Comparison of ENCODE assay signal across 12 mouse cellular contexts in genomic region chrX:99451249-99451885, GRCm38 (mm10). TPM values are rescaled to one million over a fixed set of nuclear protein-coding genes. Genes with fewer than 3 reads are reported as not detected.
DNase-seq lines count a peak whose midpoint lies in the region; ATAC-seq and TF ChIP-seq lines count a peak whose summit lies in the region.
"Had no signal": no experiment of that assay in that cellular context is flagged by ENCODE, and none has a peak within 500 bp of the region (broad histone marks: within the 10 kb centered on the region; RNA-seq: fewer than 3 reads in every experiment).

No protein-coding gene starts in this region.

- no peak overlapping the region for H3K4me2 ChIP-seq in hindbrain, postnatal 0 days (ENCODE audit: low read depth, low read length)
- H3K4me2 ChIP-seq in neural tube, embryonic 13.5 days: no peak overlapping the region
- H3K4me2 ChIP-seq: liver, embryonic 11.5 days had no signal

- WGBS in cerebellum, adult 2 months: 63% methylated on average over 10 of the region's 10 CpGs
- 61% methylated on average over 10 of the region's 10 CpGs for WGBS in hindbrain, postnatal 0 days
- WGBS in neural tube, embryonic 13.5 days: 71% methylated on average over 10 of the region's 10 CpGs

- TF ChIP-seq POLR2A in cerebellum, adult 2 months (IDR thresholded peaks at IDR 0.05; ENCODE audit: borderline replicate concordance, insufficient read depth, low read length): no peak

- H3K27me3 ChIP-seq in cerebellum, adult 2 months (ENCODE audit: control insufficient read depth, insufficient read depth, low read length): no peaks in the 10 kb centered on the region
- H3K27me3 ChIP-seq in hindbrain, postnatal 0 days (ENCODE audit: insufficient read depth, low read length): no peaks in the 10 kb centered on the region
- peaks cover 73% of the 10 kb centered on the region for H3K27me3 ChIP-seq in neural tube, embryonic 13.5 days

- H3K36me3 ChIP-seq in hindbrain, postnatal 0 days (ENCODE audit: insufficient read depth, low read length): no peaks in the 10 kb centered on the region
- no peaks in the 10 kb centered on the region for H3K36me3 ChIP-seq in neural tube, embryonic 13.5 days

- no peak for TF ChIP-seq CTCF in cerebellum, adult 2 months (IDR thresholded peaks at IDR 0.05; ENCODE audit: borderline replicate concordance, insufficient read depth, low read depth, low read length)
- TF ChIP-seq CTCF in hindbrain, postnatal 0 days (IDR thresholded peaks at IDR 0.05; ENCODE audit: low read depth): no peak

- no peak overlapping the region for H3K27ac ChIP-seq in cerebellum, adult 2 months (ENCODE audit: insufficient read depth, low read length)
- peak overlapping the region; percentile 32; the same call in 1 of the 2 replicates for H3K27ac ChIP-seq in hindbrain, postnatal 0 days
- H3K27ac ChIP-seq in neural tube, embryonic 13.5 days (replicated peaks): peak overlapping the region; percentile 63

- H3K4me3 ChIP-seq in cerebellum, adult 2 months (replicated peaks; ENCODE audit: insufficient read depth, low read depth, low read length): no peak overlapping the region
- H3K4me3 ChIP-seq in hindbrain, postnatal 0 days (ENCODE audit: low read length): no peak overlapping the region
- H3K4me3 ChIP-seq in neural tube, embryonic 13.5 days: no peak overlapping the region

- no peaks in the 10 kb centered on the region for H3K4me1 ChIP-seq in cerebellum, adult 2 months (ENCODE audit: control insufficient read depth, insufficient read depth, low read length)
- no peaks in the 10 kb centered on the region for H3K4me1 ChIP-seq in hindbrain, postnatal 0 days (ENCODE audit: insufficient read depth, low read length)
- H3K4me1 ChIP-seq in neural tube, embryonic 13.5 days (replicated peaks): peaks cover 32% of the 10 kb centered on the region

- no peaks in the 10 kb centered on the region for H3K9me3 ChIP-seq in hindbrain, postnatal 0 days (ENCODE audit: low read length)
- H3K9me3 ChIP-seq in neural tube, embryonic 13.5 days: no peaks in the 10 kb centered on the region

- no peak overlapping the region for H3K9ac ChIP-seq in hindbrain, postnatal 0 days (replicated peaks; ENCODE audit: low read length)
- no peak overlapping the region for H3K9ac ChIP-seq in neural tube, embryonic 13.5 days

- peak; percentile 56 to 69 for DNase-seq in cerebellum, postnatal 14 days
- no peak for DNase-seq in cerebellum, adult 2 months
- peak; percentile 76 to 79 for DNase-seq in right cerebral cortex, postnatal 10 days (ENCODE audit: low spot score in 2 of 2)
- no peak for DNase-seq in right cerebral cortex, postnatal 25 days
- DNase-seq in hindbrain, postnatal 0 days (ENCODE audit: low spot score): peak; percentile 81
- no peak for DNase-seq in spleen, postnatal 14 days (ENCODE audit: low spot score in 2 of 2)
- DNase-seq in kidney, postnatal 10 days: no peak
- DNase-seq: gastrocnemius, postnatal 36 days; heart, postnatal 36 days; kidney, postnatal 4 days had no signal

- peak; percentile 80 for ATAC-seq in hindbrain, postnatal 0 days
- ATAC-seq in neural tube, embryonic 13.5 days (ENCODE audit: low read depth): peak; percentile 66

RNA-seq across cellular contexts. Expression of gene Pja1, which starts 19.7 kb away (rescaled TPM):
- polyA plus RNA-seq in cerebellum, adult 2 months (2012; rRNA removed): 223 and 227 TPM in 2 replicates
- 194 and 216 TPM in 2 replicates for total RNA-seq in hindbrain, postnatal 0 days (2014; rRNA removed)
- polyA plus RNA-seq in hindbrain, postnatal 0 days (2015; fragmentation: Nextera tagmentation; extraction: Ambion mirVana): 335 and 344 TPM in 2 replicates
- polyA plus RNA-seq in neural tube, embryonic 13.5 days (2015; fragmentation: Nextera tagmentation; extraction: Ambion mirVana): 321 and 339 TPM in 2 replicates

Comparison
In these comparisons a context has a peak if more than half of its experiments do, and no peak if none do; other contexts are left out.
1. DNase-seq: peak in cerebellum, postnatal 14 days (2 of 2), right cerebral cortex, postnatal 10 days (2 of 2) and hindbrain, postnatal 0 days (single experiment); none in cerebellum, adult 2 months (0 of 2), right cerebral cortex, postnatal 25 days (single experiment), spleen, postnatal 14 days (0 of 2) and kidney, postnatal 10 days (single experiment).